In genomic region chr6:88793872-88794271, GRCm38 (mm10) we compare ENCODE assay signal across 19 mouse cellular contexts. TPM values are rescaled to one million over a fixed set of nuclear protein-coding genes. Genes with fewer than 3 reads are reported as not detected.
DNase-seq lines count a peak whose midpoint lies in the region; ATAC-seq and TF ChIP-seq lines count a peak whose summit lies in the region.
"Had no signal": no experiment of that assay in that cellular context is flagged by ENCODE, and none has a peak within 500 bp of the region (broad histone marks: within the 10 kb centered on the region; RNA-seq: fewer than 3 reads in every experiment).

No protein-coding gene starts in this region.

- H3K4me1 ChIP-seq in forebrain, embryonic 13.5 days = peaks cover 47% of the 10 kb centered on the region
- peaks cover 47% of the 10 kb centered on the region for H3K4me1 ChIP-seq in forebrain, embryonic 10.5 days
- peaks cover 48% of the 10 kb centered on the region for H3K4me1 ChIP-seq in limb, embryonic 10.5 days

- H3K9me3 ChIP-seq in forebrain, embryonic 13.5 days (replicated peaks) = no peaks in the 10 kb centered on the region
- H3K9me3 ChIP-seq in forebrain, embryonic 10.5 days = no peaks in the 10 kb centered on the region
- no peaks in the 10 kb centered on the region for H3K9me3 ChIP-seq in limb, embryonic 10.5 days (replicated peaks)
- H3K9me3 ChIP-seq: embryonic facial prominence, embryonic 12.5 days; limb, embryonic 13.5 days; liver, embryonic 12.5 days; midbrain, embryonic 12.5 days had no signal

- H3K4me2 ChIP-seq in forebrain, embryonic 13.5 days = no peak overlapping the region
- H3K4me2 ChIP-seq: embryonic facial prominence, embryonic 12.5 days; heart, embryonic 11.5 days; limb, embryonic 13.5 days; liver, embryonic 12.5 days; midbrain, embryonic 12.5 days had no signal

- peak overlapping the region; percentile 69 for H3K27ac ChIP-seq in forebrain, embryonic 13.5 days
- H3K27ac ChIP-seq in forebrain, embryonic 10.5 days = no peak overlapping the region
- peak overlapping the region; percentile 70 for H3K27ac ChIP-seq in layer of hippocampus, adult 2 months
- peak overlapping the region; percentile 14; the same call in 1 of the 2 replicates for H3K27ac ChIP-seq in limb, embryonic 10.5 days
- H3K27ac ChIP-seq: embryonic facial prominence, embryonic 12.5 days; limb, embryonic 13.5 days; liver, embryonic 12.5 days; midbrain, embryonic 12.5 days had no signal

- peak; percentile 25; the same call in 1 of the 2 replicates for ATAC-seq in forebrain, embryonic 13.5 days
- ATAC-seq: inflammation-experienced regulatory T-cells, adult 6 months; liver, embryonic 12.5 days had no signal

- H3K4me3 ChIP-seq in forebrain, embryonic 13.5 days = no peak overlapping the region
- H3K4me3 ChIP-seq in forebrain, embryonic 10.5 days = no peak overlapping the region
- peak overlapping the region; percentile 9; the same call in 1 of the 2 replicates for H3K4me3 ChIP-seq in layer of hippocampus, adult 2 months
- H3K4me3 ChIP-seq in limb, embryonic 10.5 days = no peak overlapping the region
- H3K4me3 ChIP-seq: embryonic facial prominence, embryonic 12.5 days; limb, embryonic 13.5 days; liver, embryonic 12.5 days; midbrain, embryonic 12.5 days had no signal

- TF ChIP-seq CTCF in layer of hippocampus, adult 2 months (conservative IDR thresholded peaks at IDR 0.05) = no peak

- WGBS in forebrain, embryonic 13.5 days = 80% methylated on average over 13 of the region's 13 CpGs
- 88% methylated on average over 13 of the region's 13 CpGs for WGBS in forebrain, embryonic 10.5 days
- 84% methylated on average over 13 of the region's 13 CpGs for WGBS in limb, embryonic 10.5 days

- no peaks in the 10 kb centered on the region for H3K27me3 ChIP-seq in forebrain, embryonic 13.5 days
- H3K27me3 ChIP-seq in forebrain, embryonic 10.5 days (ENCODE audit: poor library complexity, severe bottlenecking) = 0 out of 2 replicates have a peak, but pooled peaks cover 6% of the 10 kb centered on the region
- H3K27me3 ChIP-seq in limb, embryonic 10.5 days (ENCODE audit: low read depth, poor library complexity, severe bottlenecking) = no peaks in the 10 kb centered on the region
- H3K27me3 ChIP-seq: embryonic facial prominence, embryonic 12.5 days; limb, embryonic 13.5 days had no signal

- H3K36me3 ChIP-seq in forebrain, embryonic 13.5 days (ENCODE audit: poor library complexity, severe bottlenecking) = no peaks in the 10 kb centered on the region
- H3K36me3 ChIP-seq in forebrain, embryonic 10.5 days (replicated peaks) = no peaks in the 10 kb centered on the region
- H3K36me3 ChIP-seq in limb, embryonic 10.5 days = no peaks in the 10 kb centered on the region
- H3K36me3 ChIP-seq: embryonic facial prominence, embryonic 12.5 days; limb, embryonic 13.5 days; liver, embryonic 12.5 days; midbrain, embryonic 12.5 days had no signal

- no peak overlapping the region for H3K9ac ChIP-seq in forebrain, embryonic 13.5 days
- H3K9ac ChIP-seq: embryonic facial prominence, embryonic 12.5 days; limb, embryonic 13.5 days; liver, embryonic 12.5 days; midbrain, embryonic 12.5 days had no signal

- DNase-seq in forebrain, embryonic 10.5 days (ENCODE audit: extremely low spot score, low spot score) = no peak
- no peak for DNase-seq in layer of hippocampus, adult 2 months (ENCODE audit: low spot score in 2 of 2)
- no peak for DNase-seq in layer of hippocampus, postnatal 14 days (ENCODE audit: low spot score in 2 of 2)
- DNase-seq in brain, adult 2 months (ENCODE audit: low read depth, low spot score) = peak; percentile 72
- no peak for DNase-seq in limb, embryonic 10.5 days (ENCODE audit: low spot score)
- no peak for DNase-seq in spleen, postnatal 14 days (ENCODE audit: low spot score in 2 of 2)
- no peak for DNase-seq in retina, embryonic 14.5 days (ENCODE audit: low spot score)
- DNase-seq: heart, postnatal 10 days; kidney, adult 18-20 months; kidney, postnatal 10 days; lung, adult 18-20 months; lung, postnatal 14 days had no signal

RNA-seq across cellular contexts. Expression of gene Abtb1, which starts 47.9 kb away (rescaled TPM):
- 32.0 and 32.3 TPM in 2 replicates for polyA plus RNA-seq in forebrain, embryonic 13.5 days (2015; fragmentation: Nextera tagmentation; extraction: Ambion mirVana)
- polyA plus RNA-seq in forebrain, embryonic 10.5 days (2016; fragmentation: Nextera tagmentation; extraction: Ambion mirVana) = 20.8 and 21.5 TPM in 2 replicates
- 10 to 100 TPM; 33.4 to 37.1 TPM for total RNA-seq in layer of hippocampus, adult 2 months (2021)
- 10 to 100 TPM; 25.8 to 32.1 TPM for total RNA-seq in layer of hippocampus, postnatal 14 days (2021)
- polyA plus RNA-seq in limb, embryonic 10.5 days (2016; fragmentation: Nextera tagmentation; extraction: Ambion mirVana) = 22.9 and 25.3 TPM in 2 replicates
